In the genomic region with DNA sequence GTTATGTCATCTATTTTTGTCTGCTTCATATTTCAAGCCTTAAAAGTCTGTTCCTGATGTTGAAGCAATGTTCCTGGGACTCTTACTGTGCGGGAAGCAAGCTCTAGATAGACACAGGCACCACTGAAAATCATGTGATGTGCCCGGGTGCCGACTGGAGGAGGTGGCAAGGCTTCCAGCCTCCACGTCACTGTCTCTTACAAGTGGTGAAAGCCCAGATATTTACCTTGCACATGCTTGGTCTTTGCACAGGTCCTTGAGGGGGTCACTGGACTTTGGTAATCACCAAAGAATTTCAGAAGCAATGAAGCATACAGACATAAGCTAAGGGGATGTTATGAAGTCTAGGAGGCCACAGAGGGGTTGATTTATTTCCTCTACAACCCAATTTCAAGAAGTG, we compare ENCODE assay signal across 17 mouse cellular contexts. TPM values are rescaled to one million over a fixed set of nuclear protein-coding genes. Genes with fewer than 3 reads are reported as not detected.
A peak's percentile ranks its signal among the peaks of the same experiment; 100 is the strongest.
DNase-seq lines count a peak whose midpoint lies in the region; ATAC-seq and TF ChIP-seq lines count a peak whose summit lies in the region.
"Had no signal": no experiment of that assay in that cellular context is flagged by ENCODE, and none has a peak within 500 bp of the region (broad histone marks: within the 10 kb centered on the region; RNA-seq: fewer than 3 reads in every experiment).

No protein-coding gene starts in this region.

- H3K4me2 ChIP-seq in heart, embryonic 12.5 days: no peak overlapping the region
- no peak overlapping the region for H3K4me2 ChIP-seq in heart, embryonic 16.5 days (ENCODE audit: low read depth, low read length)
- no peak overlapping the region for H3K4me2 ChIP-seq in kidney, postnatal 0 days (ENCODE audit: low read length)
- H3K4me2 ChIP-seq: embryonic facial prominence, embryonic 12.5 days; forebrain, embryonic 15.5 days; hindbrain, embryonic 15.5 days had no signal

- H3K9me3 ChIP-seq in heart, embryonic 12.5 days (replicated peaks): no peaks in the 10 kb centered on the region
- no peaks in the 10 kb centered on the region for H3K9me3 ChIP-seq in heart, embryonic 16.5 days (replicated peaks; ENCODE audit: control insufficient read depth, low read length)
- H3K9me3 ChIP-seq in kidney, postnatal 0 days (replicated peaks; ENCODE audit: low read length): no peaks in the 10 kb centered on the region
- H3K9me3 ChIP-seq: embryonic facial prominence, embryonic 12.5 days; forebrain, embryonic 15.5 days; hindbrain, embryonic 15.5 days had no signal

- no peak overlapping the region for H3K9ac ChIP-seq in heart, embryonic 12.5 days
- no peak overlapping the region for H3K9ac ChIP-seq in heart, embryonic 16.5 days (ENCODE audit: low read length)
- H3K9ac ChIP-seq in kidney, postnatal 0 days (ENCODE audit: low read depth, low read length): no peak overlapping the region
- H3K9ac ChIP-seq: embryonic facial prominence, embryonic 12.5 days; forebrain, embryonic 15.5 days; hindbrain, embryonic 15.5 days had no signal

- TF ChIP-seq CTCF in kidney, postnatal 0 days (IDR thresholded peaks at IDR 0.05; ENCODE audit: low read depth): no peak

- intact Hi-C loops in heart, postnatal 10 days (cut with DNase I): loop anchor here (5.0 to 10.0 kb wide), 2 partner anchors 265 to 407 kb away; a partner anchor contains a TSS

- ATAC-seq in heart, embryonic 12.5 days (ENCODE audit: insufficient number of reproducible peaks, low FRiP score): no peak
- ATAC-seq in heart, embryonic 16.5 days (replicated peaks; ENCODE audit: extremely low read depth, insufficient read depth, low FRiP score): no peak
- ATAC-seq in kidney, postnatal 0 days (replicated peaks; ENCODE audit: low FRiP score, low read depth): peak; percentile 14; the same call in 1 of the 2 replicates
- ATAC-seq: activated CD4-positive, CD25-positive, alpha-beta regulatory T cell, adult 4 months; forebrain, embryonic 15.5 days; intestine, embryonic 16.5 days; Patski had no signal

- H3K27ac ChIP-seq in heart, embryonic 12.5 days (ENCODE audit: poor library complexity, severe bottlenecking): peak overlapping the region; percentile 58
- H3K27ac ChIP-seq in heart, embryonic 16.5 days (ENCODE audit: low read length): peak overlapping the region; percentile 72
- H3K27ac ChIP-seq in kidney, postnatal 0 days: 0 out of 2 replicates have a peak overlapping the region, but pooled peaks have one; percentile 2
- H3K27ac ChIP-seq: embryonic facial prominence, embryonic 12.5 days; forebrain, embryonic 15.5 days; hindbrain, embryonic 15.5 days had no signal

- DNase-seq in heart, postnatal 10 days: no peak
- DNase-seq in heart, adult 11 months: no peak
- DNase-seq in kidney, postnatal 0 days (ENCODE audit: low spot score): no peak
- no peak for DNase-seq in kidney, adult 8-10 months
- DNase-seq: adrenal gland, postnatal 14 days; cerebellum, adult 11-12 months; cerebellum, adult 9-10 months; cerebellum, postnatal 25 days; gastrocnemius, postnatal 36 days had no signal

- peaks cover 11% of the 10 kb centered on the region; the same call in 1 of the 2 replicates for H3K36me3 ChIP-seq in heart, embryonic 12.5 days
- no peaks in the 10 kb centered on the region for H3K36me3 ChIP-seq in heart, embryonic 16.5 days (ENCODE audit: control insufficient read depth, insufficient read depth)
- H3K36me3 ChIP-seq in kidney, postnatal 0 days (ENCODE audit: insufficient read depth, low read length): no peaks in the 10 kb centered on the region
- H3K36me3 ChIP-seq: embryonic facial prominence, embryonic 12.5 days; forebrain, embryonic 15.5 days; hindbrain, embryonic 15.5 days had no signal

- WGBS in heart, embryonic 12.5 days: 35% methylated on average over 4 of the region's 4 CpGs
- WGBS in heart, embryonic 16.5 days: 40% methylated on average over 4 of the region's 4 CpGs
- 65% methylated on average over 4 of the region's 4 CpGs for WGBS in kidney, postnatal 0 days

- no peak overlapping the region for H3K4me3 ChIP-seq in heart, embryonic 12.5 days
- no peak overlapping the region for H3K4me3 ChIP-seq in heart, embryonic 16.5 days (ENCODE audit: low read length)
- H3K4me3 ChIP-seq in kidney, postnatal 0 days (replicated peaks; ENCODE audit: low read depth, low read length): no peak overlapping the region
- H3K4me3 ChIP-seq: embryonic facial prominence, embryonic 12.5 days; forebrain, embryonic 15.5 days; hindbrain, embryonic 15.5 days had no signal

- H3K27me3 ChIP-seq in heart, embryonic 12.5 days (replicated peaks): no peaks in the 10 kb centered on the region
- no peaks in the 10 kb centered on the region for H3K27me3 ChIP-seq in heart, embryonic 16.5 days (ENCODE audit: control insufficient read depth, insufficient read depth, low read length)
- no peaks in the 10 kb centered on the region for H3K27me3 ChIP-seq in kidney, postnatal 0 days (ENCODE audit: insufficient read depth, low read length)
- H3K27me3 ChIP-seq: embryonic facial prominence, embryonic 12.5 days; forebrain, embryonic 15.5 days; hindbrain, embryonic 15.5 days; Patski had no signal

- peaks cover 32% of the 10 kb centered on the region for H3K4me1 ChIP-seq in heart, embryonic 12.5 days (replicated peaks)
- H3K4me1 ChIP-seq in heart, embryonic 16.5 days (ENCODE audit: control insufficient read depth, insufficient read depth, low read length): peaks cover 21% of the 10 kb centered on the region
- peaks cover 23% of the 10 kb centered on the region; the same call in 1 of the 2 replicates for H3K4me1 ChIP-seq in kidney, postnatal 0 days (replicated peaks; ENCODE audit: insufficient read depth, low read length)
- H3K4me1 ChIP-seq: forebrain, embryonic 15.5 days; hindbrain, embryonic 15.5 days had no signal

RNA-seq across cellular contexts. Expression of a gene that starts 29.8 kb away (rescaled TPM):
- 64.7 and 65.3 TPM in 2 replicates for polyA plus RNA-seq in heart, embryonic 12.5 days (2016; fragmentation: Nextera tagmentation; extraction: Ambion mirVana)
- 100 to 1,000 TPM; 325 to 374 TPM for total RNA-seq in heart, postnatal 10 days (2021)
- 168 and 183 TPM in 2 replicates for polyA plus RNA-seq in heart, embryonic 16.5 days (2015; fragmentation: Nextera tagmentation; extraction: Ambion mirVana)
- 14.8 and 16.9 TPM in 2 replicates for polyA plus RNA-seq in kidney, postnatal 0 days (2015; fragmentation: Nextera tagmentation; extraction: Ambion mirVana)

Comparison
In these comparisons a context has a peak if more than half of its experiments do, and no peak if none do; other contexts are left out.
1. H3K27ac ChIP-seq: peak in every context shown above with its lines; median percentile 72 in heart, embryonic 16.5 days; 58 in heart, embryonic 12.5 days; 2 in kidney, postnatal 0 days.